ENCODE assay signal across 23 mouse cellular contexts in the genomic region with DNA sequence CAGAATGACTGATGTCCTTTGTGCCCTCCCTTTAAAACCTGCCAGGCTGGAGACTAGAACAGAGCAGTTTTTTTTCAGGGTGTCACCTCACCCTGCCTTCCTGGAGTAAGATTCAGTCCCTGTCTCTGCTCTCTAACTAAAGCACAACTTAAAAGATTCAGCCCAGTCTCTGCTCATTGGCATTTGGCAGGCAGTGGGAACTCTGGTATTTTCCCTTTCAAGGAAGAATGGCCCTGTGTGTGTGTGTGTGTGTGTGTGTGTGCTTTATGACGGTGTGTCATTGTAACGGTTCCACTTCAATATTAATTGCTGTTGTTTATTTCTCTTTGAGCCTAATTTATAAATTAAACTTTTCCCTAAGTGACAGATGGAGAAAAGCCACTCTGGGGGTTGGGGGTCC.
"Had no signal": no experiment of that assay in that cellular context is flagged by ENCODE, and none has a peak within 500 bp of the region (broad histone marks: within the 10 kb centered on the region; RNA-seq: fewer than 3 reads in every experiment).

No protein-coding gene starts in this region.

- H3K9ac ChIP-seq: heart, embryonic 12.5 days; hindbrain, embryonic 13.5 days; hindbrain, embryonic 15.5 days; kidney, embryonic 15.5 days; limb, embryonic 13.5 days; limb, embryonic 15.5 days; liver, embryonic 12.5 days had no signal

- H3K27ac ChIP-seq: heart, embryonic 10.5 days; hindbrain, embryonic 13.5 days; hindbrain, embryonic 15.5 days; hindbrain, postnatal 0 days; kidney, embryonic 15.5 days; kidney, postnatal 0 days; limb, embryonic 13.5 days; limb, embryonic 15.5 days; liver, embryonic 12.5 days had no signal

- ATAC-seq: hindbrain, postnatal 0 days; intestine, embryonic 16.5 days; liver, embryonic 12.5 days had no signal

- H3K4me2 ChIP-seq: heart, embryonic 12.5 days; hindbrain, embryonic 13.5 days; hindbrain, embryonic 15.5 days; kidney, embryonic 15.5 days; limb, embryonic 13.5 days; limb, embryonic 15.5 days; liver, embryonic 12.5 days had no signal

- DNase-seq: gastrocnemius, postnatal 14 days; gastrocnemius, postnatal 36 days; heart, adult 18-20 months; heart, postnatal 36 days; kidney, adult 11 months; kidney, adult 2 months; kidney, adult 9 months; kidney, postnatal 14 days; kidney, postnatal 36 days; layer of hippocampus, adult 9-11 months; layer of hippocampus, postnatal 36 days; left cerebral cortex, postnatal 4 days had no signal

- H3K9me3 ChIP-seq: heart, embryonic 10.5 days; heart, embryonic 12.5 days; hindbrain, embryonic 13.5 days; hindbrain, embryonic 15.5 days; kidney, embryonic 15.5 days; limb, embryonic 13.5 days; limb, embryonic 15.5 days; liver, embryonic 12.5 days had no signal

- H3K4me1 ChIP-seq: heart, embryonic 10.5 days; hindbrain, embryonic 13.5 days; hindbrain, embryonic 15.5 days; limb, embryonic 15.5 days had no signal

- H3K36me3 ChIP-seq: heart, embryonic 10.5 days; heart, embryonic 12.5 days; hindbrain, embryonic 13.5 days; hindbrain, embryonic 15.5 days; kidney, embryonic 15.5 days; limb, embryonic 13.5 days; limb, embryonic 15.5 days; liver, embryonic 12.5 days had no signal

- H3K4me3 ChIP-seq: heart, embryonic 10.5 days; heart, embryonic 12.5 days; hindbrain, embryonic 13.5 days; hindbrain, embryonic 15.5 days; kidney, embryonic 15.5 days; limb, embryonic 13.5 days; limb, embryonic 15.5 days; liver, embryonic 12.5 days had no signal

- H3K27me3 ChIP-seq: heart, embryonic 12.5 days; hindbrain, embryonic 15.5 days; kidney, embryonic 15.5 days; limb, embryonic 13.5 days; limb, embryonic 15.5 days had no signal
